Mouse (Mus musculus) CH12.LX (cell line): ENCODE results near the gene Ddx43. TPM values are rescaled to one million over a fixed set of nuclear protein-coding genes. Genes with fewer than 3 reads are reported as not detected.

Experiments
- DNase-seq: peaks from one replicate; pipeline ENCODE4 v3.0.0-alpha.2; 2013; ENCODE audit errors: extremely low read depth
- H3K27ac ChIP-seq: 2 replicates; pipeline ENCODE4 v1.5.1; 2012; ENCODE audit warnings: low read depth, mild to moderate bottlenecking, control low read depth, moderate library complexity; ENCODE audit not compliant: insufficient read depth
- H3K27me3 ChIP-seq: replicated peaks from 2 replicates; pipeline ENCODE3; 2012; ENCODE audit warnings: inconsistent platforms
- H3K36me3 ChIP-seq, 2 experiments: replicated peaks in 1 of 2; 2 replicates each; pipeline versions ENCODE3 to v1.6.1; 2012; ENCODE audit warnings: inconsistent platforms in 1 of 2, low read length in 1 of 2, mild to moderate bottlenecking in 1 of 2, mixed read lengths in 1 of 2, moderate library complexity in 1 of 2; ENCODE audit not compliant: control insufficient read depth in 1 of 2, insufficient read depth in 1 of 2
- H3K4me1 ChIP-seq, 2 experiments: 2 replicates each; pipeline ENCODE4 v1.6.1; 2012; ENCODE audit warnings: inconsistent platforms in 1 of 2, moderate library complexity in 1 of 2; ENCODE audit not compliant: insufficient read depth in 2 of 2, control insufficient read depth in 1 of 2
- H3K4me2 ChIP-seq: 2 replicates; pipeline ENCODE4 v1.6.1; 2012; ENCODE audit warnings: low read depth, mild to moderate bottlenecking, control low read depth; ENCODE audit not compliant: poor library complexity, insufficient read depth, severe bottlenecking
- H3K4me3 ChIP-seq, 3 experiments: fragments of 150-350 bp in 1 of 3; sonication (generic) in 1 of 3; replicated peaks in 1 of 3; 2 replicates each; pipeline versions ENCODE3 to v1.5.1; 2011 to 2012; ENCODE audit warnings: low read depth in 2 of 3, low read length in 2 of 3, mild to moderate bottlenecking in 2 of 3, moderate library complexity in 2 of 3, control low read depth in 1 of 3, improper control_type of control experiment in 1 of 3, inconsistent platforms in 1 of 3, mixed read lengths in 1 of 3; ENCODE audit not compliant: poor library complexity in 1 of 3
- H3K79me2 ChIP-seq: replicated peaks from 2 replicates; pipeline ENCODE4 v1.6.1; 2012; ENCODE audit warnings: mild to moderate bottlenecking, moderate library complexity; ENCODE audit not compliant: control insufficient read depth, poor library complexity, insufficient read depth, severe bottlenecking; ENCODE audit errors: extremely low read depth
- H3K9ac ChIP-seq: 2 replicates; pipeline ENCODE4 v1.6.1; 2012; ENCODE audit warnings: low read depth, mild to moderate bottlenecking, control low read depth, moderate library complexity; ENCODE audit not compliant: insufficient read depth
- H3K9me3 ChIP-seq: replicated peaks from 2 replicates; pipeline ENCODE3; 2012; ENCODE audit warnings: low read length, inconsistent platforms, mixed read lengths
- BHLHE40 ChIP-seq: IDR thresholded peaks from 2 replicates; pipeline ENCODE4 v1.6.1; 2011; ENCODE audit warnings: mild to moderate bottlenecking, low read depth, low read length, improper control_type of control experiment
- CHD1 ChIP-seq: IDR thresholded peaks from 2 replicates; pipeline ENCODE4 v1.6.1; 2012; ENCODE audit warnings: low read depth, low read length, improper control_type of control experiment, inconsistent platforms
- CHD2 ChIP-seq: IDR thresholded peaks from 2 replicates; pipeline ENCODE4 v1.6.1; 2011; ENCODE audit warnings: low read length, improper control_type of control experiment
- E2F4 ChIP-seq: IDR thresholded peaks from 2 replicates; pipeline ENCODE4 v1.6.1; 2011; ENCODE audit warnings: low read depth, low read length, improper control_type of control experiment; ENCODE audit not compliant: insufficient replicate concordance
- ELF1 ChIP-seq: IDR thresholded peaks from 2 replicates; pipeline ENCODE4 v1.6.1; 2014; ENCODE audit warnings: low read depth, mild to moderate bottlenecking, inconsistent platforms, low read length, improper control_type of control experiment
- EP300 ChIP-seq: IDR thresholded peaks from 2 replicates; pipeline ENCODE4 v1.6.1; 2011; ENCODE audit warnings: low read length, improper control_type of control experiment
- ETS1 ChIP-seq: conservative IDR thresholded peaks from 2 replicates; pipeline ENCODE4 v1.6.1; 2012; ENCODE audit warnings: low read depth, mild to moderate bottlenecking, inconsistent platforms, low read length, improper control_type of control experiment, moderate library complexity
- GABPA ChIP-seq: IDR thresholded peaks from 2 replicates; pipeline ENCODE4 v1.6.1; 2012; ENCODE audit warnings: low read depth, low read length, improper control_type of control experiment, inconsistent platforms; ENCODE audit not compliant: insufficient replicate concordance
- IRF4 ChIP-seq: IDR thresholded peaks from 2 replicates; pipeline ENCODE4 v1.6.1; 2014; ENCODE audit warnings: low read depth, mild to moderate bottlenecking, inconsistent platforms, low read length, improper control_type of control experiment
- JUN ChIP-seq: IDR thresholded peaks from 2 replicates; pipeline ENCODE4 v1.6.1; 2011; ENCODE audit warnings: low read depth, mild to moderate bottlenecking, low read length, improper control_type of control experiment, moderate library complexity; ENCODE audit not compliant: insufficient read depth
- JUND ChIP-seq: conservative IDR thresholded peaks from 2 replicates; pipeline ENCODE4 v1.6.1; 2011; ENCODE audit warnings: low read depth, low read length, improper control_type of control experiment
- MAFK ChIP-seq: IDR thresholded peaks from 2 replicates; pipeline ENCODE4 v1.6.1; 2011; ENCODE audit warnings: low read length, improper control_type of control experiment; ENCODE audit not compliant: insufficient replicate concordance
- MAZ ChIP-seq: IDR thresholded peaks from 2 replicates; pipeline ENCODE4 v1.6.1; 2012; ENCODE audit warnings: low read depth, mild to moderate bottlenecking, inconsistent platforms, low read length, improper control_type of control experiment, moderate library complexity
- MXI1 ChIP-seq: IDR thresholded peaks from 2 replicates; pipeline ENCODE4 v1.6.1; 2011; ENCODE audit warnings: mild to moderate bottlenecking, low read depth, low read length, improper control_type of control experiment
- NELFE ChIP-seq: IDR thresholded peaks from 2 replicates; pipeline ENCODE4 v1.6.1; 2011; ENCODE audit warnings: low read depth, low read length, improper control_type of control experiment
- NRF1 ChIP-seq: IDR thresholded peaks from 2 replicates; pipeline ENCODE4 v1.6.1; 2014; ENCODE audit warnings: low read depth, mild to moderate bottlenecking, inconsistent platforms, low read length, improper control_type of control experiment, moderate library complexity
- PAX5 ChIP-seq: IDR thresholded peaks from 2 replicates; pipeline ENCODE4 v1.6.1; 2012; ENCODE audit warnings: low read length, inconsistent platforms, mixed read lengths
- POLR2A ChIP-seq: IDR thresholded peaks from 2 replicates; pipeline ENCODE4 v1.6.1; 2011; ENCODE audit warnings: low read depth, mild to moderate bottlenecking, improper control_type of control experiment, low read length
- POLR2AphosphoS2 ChIP-seq: IDR thresholded peaks from 2 replicates; pipeline ENCODE4 v1.6.1; 2011; ENCODE audit warnings: low read depth, low read length, improper control_type of control experiment
- RAD21 ChIP-seq: IDR thresholded peaks from 2 replicates; pipeline ENCODE4 v1.6.1; 2011; ENCODE audit warnings: low read depth, mild to moderate bottlenecking, low read length, improper control_type of control experiment, moderate library complexity
- RCOR1 ChIP-seq: conservative IDR thresholded peaks from 2 replicates; pipeline ENCODE4 v1.6.1; 2012; ENCODE audit warnings: low read depth, mild to moderate bottlenecking, inconsistent platforms, low read length, improper control_type of control experiment
- SMC3 ChIP-seq: IDR thresholded peaks from 2 replicates; pipeline ENCODE4 v1.6.1; 2011; ENCODE audit warnings: low read depth, low read length, improper control_type of control experiment
- TBP ChIP-seq: conservative IDR thresholded peaks from 2 replicates; pipeline ENCODE4 v1.6.1; 2011; ENCODE audit warnings: low read depth, low read length, improper control_type of control experiment
- TCF12 ChIP-seq: IDR thresholded peaks from 2 replicates; pipeline ENCODE4 v1.6.1; 2014; ENCODE audit warnings: low read depth, mild to moderate bottlenecking, inconsistent platforms, low read length, improper control_type of control experiment
- USF1 ChIP-seq: IDR thresholded peaks from 2 replicates; pipeline ENCODE4 v1.6.1; 2014; ENCODE audit warnings: low read depth, mild to moderate bottlenecking, inconsistent platforms, low read length, improper control_type of control experiment
- USF2 ChIP-seq: conservative IDR thresholded peaks from 2 replicates; pipeline ENCODE4 v1.6.1; 2011; ENCODE audit warnings: low read depth, low read length, improper control_type of control experiment
- ZC3H11A ChIP-seq: IDR thresholded peaks from 2 replicates; pipeline ENCODE4 v1.6.1; 2012; ENCODE audit warnings: low read depth, mild to moderate bottlenecking, inconsistent platforms, low read length, improper control_type of control experiment
- ZNF384 ChIP-seq: IDR thresholded peaks from 2 replicates; pipeline ENCODE4 v1.6.1; 2012; ENCODE audit warnings: low read depth, low read length, improper control_type of control experiment, inconsistent platforms
- dilution Hi-C: fragments of 300-500 bp; cut with MboI; formaldehyde crosslinking; loops from 2 replicates; pipeline ENCODE4 v1.14.3; 2020; ENCODE audit warnings: low sequenced_read_pairs; ENCODE audit not compliant: extremely low pct_unique_long_range_greater_than_20kb, extremely low pct_ligation_motif_present
- in situ Hi-C: fragments of 300-500 bp; cut with MboI; formaldehyde crosslinking; loops from 3 replicates; pipeline ENCODE4 v1.14.3; 2019; ENCODE audit warnings: low sequenced_read_pairs, low pct_ligation_motif_present, low pct_unique_long_range_greater_than_20kb, mixed read lengths
- polyA plus RNA-seq: library from polyadenylated mRNA; unstranded; fragments of >175 nt; gene quantifications from 2 replicates; pipeline ENCODE4 v1.2.1, GENCODE M21; 2012; ENCODE audit warnings: low read depth; ENCODE audit not compliant: insufficient read length
- total RNA-seq, 2 experiments: library from RNA; depleted of rRNA; stranded (reverse); fragments of 300-350 nt in 1 of 2; fragments of >200 nt in 1 of 2; gene quantifications; 2 replicates each; pipeline ENCODE4 v1.2.3; 2012 to 2014

The Ddx43 gene
- total and polyA plus RNA-seq, 3 experiments, result not detected

GRCm38 (mm10) chr9:78369786-78370185 lies 25.8 kb upstream of the Ddx43 start:
- Histone ChIP-seq H3K4me3 (no peak overlapping the region), H3K4me1 (no peaks in the 10 kb centered on the region), H3K27ac (no peak overlapping the region), H3K4me2 (no peak overlapping the region), H3K79me2 (no peaks in the 10 kb centered on the region), H3K9ac (no peak overlapping the region), H3K36me3 (no peaks in the 10 kb centered on the region), H3K9me3 (no peaks in the 10 kb centered on the region), H3K27me3 (peaks cover 36% of the 10 kb centered on the region)
- no peak for TF ChIP-seq CHD2
- no peak for TF ChIP-seq RCOR1
- TF ChIP-seq TCF12, result no peak
- no peak for TF ChIP-seq JUN
- no peak for TF ChIP-seq E2F4
- no peak for TF ChIP-seq CHD1
- no peak for TF ChIP-seq RAD21
- TF ChIP-seq NELFE, result no peak
- no peak for TF ChIP-seq GABPA
- TF ChIP-seq IRF4, result no peak
- no peak for TF ChIP-seq ZC3H11A
- no peak for TF ChIP-seq MXI1
- TF ChIP-seq USF2, result no peak
- TF ChIP-seq JUND, result no peak
- no peak for TF ChIP-seq TBP
- TF ChIP-seq POLR2AphosphoS2, result no peak
- TF ChIP-seq POLR2A, result no peak
- TF ChIP-seq BHLHE40, result no peak
- dilution Hi-C loops, result no loop called here
- DNase-seq, result no peak
- in situ Hi-C loops, result loop anchor here (10.0 kb wide), 1 partner anchor 165 kb away; no protein-coding TSS in a partner anchor

GRCm38 (mm10) chr9:78371441-78371840 lies 24.1 kb upstream of the Ddx43 start:
- TF ChIP-seq USF2 (no peak), USF1 (no peak), SMC3 (no peak), MAZ (no peak), ZNF384 (no peak), BHLHE40 (no peak), NRF1 (no peak), POLR2AphosphoS2 (no peak), TCF12 (no peak), JUND (no peak), EP300 (no peak), IRF4 (no peak), CHD2 (no peak), PAX5 (no peak), ETS1 (no peak), ZC3H11A (no peak), RCOR1 (no peak), MAFK (no peak), ELF1 (no peak)
- Histone ChIP-seq H3K4me3 (no peak overlapping the region), H3K4me1 (no peaks in the 10 kb centered on the region), H3K27ac (no peak overlapping the region), H3K9me3 (no peaks in the 10 kb centered on the region), H3K9ac (no peak overlapping the region), H3K79me2 (no peaks in the 10 kb centered on the region), H3K36me3 (no peaks in the 10 kb centered on the region), H3K27me3 (peaks cover 39% of the 10 kb centered on the region), H3K4me2 (no peak overlapping the region)
- dilution Hi-C loops (no loop called here), in situ Hi-C loops (no loop called here)
- no peak for DNase-seq
